Mouse (Mus musculus) heart, embryonic 10.5 days (tissue): ENCODE results near the gene Fam107a. TPM values are rescaled to one million over a fixed set of nuclear protein-coding genes. Genes with fewer than 3 reads are reported as not detected.

Experiments used
- DNase-seq: peaks from one replicate; pipeline ENCODE4 v3.0.0-alpha.2; 2017; ENCODE audit warnings: low spot score
- H3K27ac ChIP-seq: fragments of 300-500 bp; sonication (generic); 2 replicates; pipeline ENCODE4 v1.5.1; 2016; ENCODE audit warnings: mild to moderate bottlenecking
- H3K27me3 ChIP-seq: fragments of 300-500 bp; sonication (generic); 2 replicates; pipeline ENCODE4 v1.6.1; 2016; ENCODE audit warnings: mild to moderate bottlenecking; ENCODE audit not compliant: poor library complexity, insufficient read depth, severe bottlenecking
- H3K36me3 ChIP-seq: fragments of 300-500 bp; sonication (generic); 2 replicates; pipeline ENCODE4 v1.6.1; 2016; ENCODE audit warnings: mild to moderate bottlenecking, moderate library complexity
- H3K4me1 ChIP-seq: fragments of 300-500 bp; sonication (generic); 2 replicates; pipeline ENCODE4 v1.6.1; 2016; ENCODE audit warnings: mild to moderate bottlenecking
- H3K4me3 ChIP-seq: fragments of 300-500 bp; sonication (generic); 2 replicates; pipeline ENCODE4 v1.5.1; 2016; ENCODE audit warnings: mild to moderate bottlenecking, moderate library complexity
- H3K9me3 ChIP-seq: fragments of 300-500 bp; sonication (generic); 2 replicates; pipeline ENCODE4 v1.6.1; 2016; ENCODE audit warnings: mild to moderate bottlenecking, moderate library complexity
- WGBS: fragments of 180-500 bp; shearing (Covaris S2); methylation state at CpG from one replicate; pipeline ENCODE4 v1.1.7; 2016; 5-methylcytosine and 5-hydroxymethylcytosine counted together
- polyA plus RNA-seq: library from polyadenylated mRNA; unstranded; fragments of >200 nt; fragmentation: Nextera tagmentation; extraction: Ambion mirVana; gene quantifications from 2 replicates; pipeline ENCODE4 v1.2.1, GENCODE M21; 2016

Gene Fam107a
- 0.18 and 0.35 TPM in 2 replicates for polyA plus RNA-seq

- 9% methylated on average over 41 of the region's 41 CpGs for WGBS
- no peak for DNase-seq
These were observed at the start of gene Fam107a for GRCm38 (mm10) chr14:8317194-8318097. Gene Fam107a, minus strand, starts transcription at chr14:8318023.

GRCm38 (mm10) chr14:8367121-8367520 lies 49.3 kb upstream of the Fam107a start:
- Histone ChIP-seq H3K9me3 (no peaks in the 10 kb centered on the region), H3K4me3 (no peak overlapping the region), H3K27me3 (no peaks in the 10 kb centered on the region), H3K36me3 (no peaks in the 10 kb centered on the region), H3K27ac (no peak overlapping the region), H3K4me1 (peaks cover 27% of the 10 kb centered on the region; the same call in 1 of the 2 replicates)
- DNase-seq = no peak
- 7% methylated on average over 1 of the region's 1 CpGs for WGBS

More at GRCm38 (mm10) chr14:8317194-8318097, at the start of gene Fam107a:
- Histone ChIP-seq H3K27ac (no peak within 1 kb of the TSS), H3K36me3 (no peaks in the 10 kb centered on the region), H3K4me1 (peaks cover 14% of the 10 kb centered on the region), H3K9me3 (no peaks in the 10 kb centered on the region), H3K4me3 (peak within 1 kb of the TSS; percentile 43), H3K27me3 (peaks cover 53% of the 10 kb centered on the region)

GRCm38 (mm10) chr14:8365833-8366232 lies 48.0 kb upstream of the Fam107a start:
- peaks cover 27% of the 10 kb centered on the region; the same call in 1 of the 2 replicates for H3K4me1 ChIP-seq
- no peaks in the 10 kb centered on the region for H3K9me3 ChIP-seq
- H3K27ac ChIP-seq = no peak overlapping the region
- no peak for DNase-seq
- 76% methylated on average over 6 of the region's 6 CpGs for WGBS
- H3K36me3 ChIP-seq = no peaks in the 10 kb centered on the region
- no peaks in the 10 kb centered on the region for H3K27me3 ChIP-seq
- H3K4me3 ChIP-seq = no peak overlapping the region

DNA sequence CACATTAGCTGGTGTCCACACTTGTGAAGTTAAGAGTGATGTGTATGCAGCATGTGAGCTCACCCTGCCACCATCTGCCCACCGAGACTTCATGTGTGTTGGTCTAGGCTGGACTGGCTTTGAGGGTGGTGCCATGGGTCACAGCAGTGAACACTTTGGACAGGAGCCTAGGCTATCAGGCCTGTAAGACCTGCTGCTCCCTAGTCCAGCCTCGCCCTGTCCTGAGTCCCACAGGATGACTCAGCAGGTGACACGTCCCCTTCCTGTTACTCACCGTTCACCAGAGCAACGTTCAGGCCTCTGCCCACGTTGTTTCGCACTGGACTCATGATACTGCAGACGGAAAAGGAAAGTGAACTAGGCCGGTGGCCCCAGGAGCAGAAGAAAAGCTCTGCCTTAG lies 39.0 kb upstream of the Fam107a start:
- no peak overlapping the region for H3K4me3 ChIP-seq
- H3K27ac ChIP-seq = peak overlapping the region; percentile 29; the same call in 1 of the 2 replicates
- H3K27me3 ChIP-seq = no peaks in the 10 kb centered on the region
- H3K4me1 ChIP-seq = no peaks in the 10 kb centered on the region
- DNase-seq = no peak
- WGBS = 73% methylated on average over 9 of the region's 9 CpGs
- H3K36me3 ChIP-seq = no peaks in the 10 kb centered on the region
- H3K9me3 ChIP-seq = no peaks in the 10 kb centered on the region

DNA sequence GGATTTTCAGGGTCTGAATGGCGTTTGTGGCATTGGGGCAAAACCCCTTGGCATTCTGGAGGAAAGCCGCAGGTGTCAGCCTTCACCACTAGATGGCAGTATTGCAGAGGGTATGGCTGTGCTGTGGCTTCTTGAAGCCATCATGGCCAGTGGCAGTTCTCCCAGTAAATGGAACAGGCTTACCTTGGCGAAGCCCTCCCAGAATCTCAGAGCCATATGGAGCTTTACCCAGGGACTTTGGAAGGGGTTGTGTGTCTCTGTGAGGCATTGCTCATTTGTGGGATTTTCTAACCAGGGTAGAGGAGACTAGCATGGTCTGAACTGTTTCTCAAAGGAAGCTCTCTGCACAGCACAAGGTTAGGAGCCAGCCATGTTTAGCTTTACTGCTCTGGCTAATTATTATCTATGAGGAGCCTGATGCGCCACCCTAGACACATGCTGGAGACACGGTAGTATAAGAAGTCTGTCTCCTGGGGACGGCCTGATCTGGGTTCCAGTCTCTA lies 38.2 kb upstream of the Fam107a start:
- H3K9me3 ChIP-seq = no peaks in the 10 kb centered on the region
- peak; percentile 86 for DNase-seq
- H3K4me3 ChIP-seq = no peak overlapping the region
- no peaks in the 10 kb centered on the region for H3K36me3 ChIP-seq
- no peaks in the 10 kb centered on the region for H3K4me1 ChIP-seq
- H3K27me3 ChIP-seq = no peaks in the 10 kb centered on the region
- H3K27ac ChIP-seq = no peak overlapping the region
- 41% methylated on average over 6 of the region's 6 CpGs for WGBS

DNA sequence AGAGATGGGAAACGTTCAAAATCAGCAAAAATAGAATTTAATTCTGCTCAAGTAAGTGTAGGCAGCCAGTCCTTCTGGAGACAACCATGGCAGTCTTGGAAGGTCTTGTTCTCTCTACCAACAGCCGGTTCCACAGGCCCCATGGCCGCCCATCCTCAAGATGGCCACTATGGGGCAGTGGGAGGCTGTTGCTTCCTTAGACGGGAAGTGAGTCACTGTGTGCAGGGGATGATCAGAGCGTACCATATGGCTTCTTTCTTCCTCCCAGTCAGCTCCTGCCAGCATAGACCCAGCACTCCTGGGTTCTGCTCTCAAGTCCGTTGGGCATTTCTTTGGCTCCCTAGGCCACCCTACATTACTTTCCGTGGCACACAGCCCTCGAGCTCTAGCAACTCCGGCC lies 31.1 kb upstream of the Fam107a start:
- no peak overlapping the region for H3K4me3 ChIP-seq
- H3K9me3 ChIP-seq = no peaks in the 10 kb centered on the region
- H3K36me3 ChIP-seq = no peaks in the 10 kb centered on the region
- H3K27ac ChIP-seq = no peak overlapping the region
- DNase-seq = no peak
- WGBS = 66% methylated on average over 9 of the region's 9 CpGs
- H3K27me3 ChIP-seq = 0 out of 2 replicates have a peak, but pooled peaks cover 2% of the 10 kb centered on the region
- no peaks in the 10 kb centered on the region for H3K4me1 ChIP-seq

DNA sequence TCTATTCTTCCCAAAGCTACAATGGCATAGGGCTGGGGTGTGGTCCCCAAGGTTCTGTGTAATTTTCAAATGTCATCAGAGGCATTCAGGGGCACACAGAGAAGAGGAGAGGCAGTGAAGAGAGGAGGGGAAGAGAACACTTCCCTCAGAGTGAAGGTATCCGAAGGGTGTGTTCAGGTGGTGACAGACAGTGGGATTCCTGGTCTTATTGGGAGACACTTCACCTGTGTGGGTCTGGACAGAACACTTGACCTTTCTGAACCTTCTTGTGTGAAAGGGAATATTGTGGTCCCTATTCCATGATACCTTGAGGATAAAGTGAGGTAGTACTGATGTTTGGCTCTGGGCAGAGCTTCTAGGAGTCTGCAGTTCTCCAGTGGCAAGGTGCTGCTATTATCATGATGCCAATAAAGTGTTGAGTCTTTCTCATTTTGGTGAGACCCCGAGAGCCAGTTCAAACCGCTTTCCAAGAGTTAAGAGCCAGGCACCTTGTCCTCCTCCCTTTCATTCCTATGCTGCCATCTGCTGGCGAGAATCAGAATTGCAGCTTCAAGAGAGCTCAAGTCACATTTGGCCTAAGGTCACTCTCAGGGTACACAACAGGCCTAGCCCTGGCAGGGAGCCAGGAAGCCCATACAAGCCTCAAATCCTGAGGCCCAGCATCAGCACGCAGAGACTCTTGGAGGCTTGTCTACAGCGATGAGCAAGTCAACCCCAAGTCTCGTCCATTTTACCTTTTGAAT lies 28.6 kb upstream of the Fam107a start:
- Histone ChIP-seq H3K4me3 (no peak overlapping the region), H3K9me3 (no peaks in the 10 kb centered on the region), H3K4me1 (no peaks in the 10 kb centered on the region), H3K27me3 (0 out of 2 replicates have a peak, but pooled peaks cover 6% of the 10 kb centered on the region), H3K27ac (no peak overlapping the region), H3K36me3 (no peaks in the 10 kb centered on the region)
- WGBS = 16% methylated on average over 7 of the region's 7 CpGs
- peak; percentile 87 for DNase-seq

GRCm38 (mm10) chr14:8345566-8345965 lies 27.7 kb upstream of the Fam107a start:
- 71% methylated on average over 4 of the region's 4 CpGs for WGBS
- DNase-seq = no peak
- H3K36me3 ChIP-seq = no peaks in the 10 kb centered on the region

DNA sequence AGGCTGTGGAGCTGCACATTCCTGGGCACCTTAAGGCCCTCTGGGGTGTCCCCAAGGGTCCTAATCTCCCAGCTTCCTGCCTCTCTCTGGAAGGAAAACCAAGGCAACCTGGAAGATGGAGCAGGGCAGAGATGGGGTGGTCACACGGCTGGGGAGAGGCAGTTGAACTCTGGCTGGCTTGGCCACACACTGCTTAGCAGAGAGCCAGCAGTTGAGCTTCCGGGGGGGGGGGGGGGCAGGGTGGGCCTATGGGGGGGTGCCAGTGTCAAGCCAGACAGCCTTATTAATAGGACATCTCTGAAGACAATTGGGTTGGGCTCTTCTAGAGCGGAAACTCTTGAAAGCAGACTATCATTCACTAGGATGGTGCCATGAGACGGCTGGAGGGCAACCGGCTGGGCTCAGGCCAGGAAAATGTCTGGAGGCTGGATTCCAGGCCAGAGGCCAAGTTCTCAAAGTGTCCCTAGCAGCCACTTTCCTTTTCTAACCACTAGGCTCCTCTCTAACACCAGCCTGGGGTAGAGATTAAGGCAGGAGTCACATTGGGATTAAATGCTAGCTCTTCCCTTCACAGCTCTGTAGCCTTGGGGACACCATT lies 24.8 kb upstream of the Fam107a start:
- Histone ChIP-seq H3K4me3 (no peak overlapping the region), H3K9me3 (no peaks in the 10 kb centered on the region), H3K27ac (no peak overlapping the region), H3K27me3 (peaks cover 6% of the 10 kb centered on the region; the same call in 1 of the 2 replicates), H3K4me1 (no peaks in the 10 kb centered on the region), H3K36me3 (no peaks in the 10 kb centered on the region)
- no peak for DNase-seq
- WGBS = 75% methylated on average over 5 of the region's 5 CpGs

More at GRCm38 (mm10) chr14:8345566-8345965, 27.7 kb upstream of the Fam107a start:
- Histone ChIP-seq H3K4me1 (no peaks in the 10 kb centered on the region), H3K27ac (no peak overlapping the region), H3K4me3 (no peak overlapping the region), H3K27me3 (peaks cover 6% of the 10 kb centered on the region; the same call in 1 of the 2 replicates), H3K9me3 (no peaks in the 10 kb centered on the region)

DNA sequence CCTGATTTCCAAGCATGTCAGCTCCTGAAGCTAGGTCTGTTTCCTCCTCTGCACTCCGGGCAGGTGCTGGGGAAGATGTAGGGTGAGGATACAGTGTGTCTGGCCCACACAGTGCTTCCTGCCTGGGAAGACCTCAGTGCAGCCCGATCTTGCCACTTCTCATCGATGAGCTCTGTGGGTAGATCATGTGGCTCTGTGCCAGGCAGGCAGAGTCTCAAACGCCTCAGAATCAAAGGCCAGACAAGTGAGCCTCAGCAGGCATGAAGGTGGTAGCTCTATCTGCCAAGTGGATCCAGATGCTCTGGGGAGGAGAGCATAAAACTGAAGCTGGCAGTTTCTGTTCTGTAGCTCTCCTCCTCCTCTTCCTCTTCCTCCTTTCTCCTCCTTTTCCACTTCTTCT lies 22.4 kb upstream of the Fam107a start:
- Histone ChIP-seq H3K9me3 (no peaks in the 10 kb centered on the region), H3K27ac (no peak overlapping the region), H3K27me3 (peaks cover 6% of the 10 kb centered on the region; the same call in 1 of the 2 replicates), H3K4me3 (no peak overlapping the region), H3K4me1 (no peaks in the 10 kb centered on the region), H3K36me3 (no peaks in the 10 kb centered on the region)
- DNase-seq = no peak
- WGBS = 74% methylated on average over 4 of the region's 4 CpGs

DNA sequence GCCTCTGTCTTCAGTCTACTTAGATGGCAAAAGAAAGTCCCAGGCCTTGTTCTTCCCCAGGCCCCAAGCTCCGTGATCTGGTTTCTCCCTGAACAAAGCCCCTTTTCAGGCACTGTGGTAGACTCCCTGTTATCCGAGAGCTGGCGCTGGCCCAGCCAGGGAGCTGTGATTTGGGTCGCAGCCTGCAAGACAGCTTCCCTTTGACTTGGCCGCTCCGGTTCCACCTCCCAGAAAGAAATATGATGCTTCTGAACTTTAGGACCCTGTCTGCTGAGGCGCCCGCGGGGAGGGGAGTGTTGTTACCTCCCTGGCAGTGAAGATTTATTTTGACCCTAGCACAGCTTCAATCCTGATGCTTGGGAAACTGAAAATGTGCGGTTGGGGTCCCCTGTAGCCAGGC lies 18.1 kb upstream of the Fam107a start:
- Histone ChIP-seq H3K27me3 (no peaks in the 10 kb centered on the region; the same call in 1 of the 2 replicates), H3K4me3 (no peak overlapping the region), H3K9me3 (no peaks in the 10 kb centered on the region), H3K27ac (peak overlapping the region; percentile 50; the same call in 1 of the 2 replicates), H3K36me3 (no peaks in the 10 kb centered on the region), H3K4me1 (no peaks in the 10 kb centered on the region)
- 53% methylated on average over 10 of the region's 10 CpGs for WGBS
- DNase-seq = no peak

- H3K4me1 ChIP-seq = no peaks in the 10 kb centered on the region
- 84% methylated on average over 3 of the region's 3 CpGs for WGBS
- H3K27me3 ChIP-seq = no peaks in the 10 kb centered on the region
- no peak overlapping the region for H3K4me3 ChIP-seq
- H3K9me3 ChIP-seq = no peaks in the 10 kb centered on the region
- DNase-seq = no peak
- no peak overlapping the region for H3K27ac ChIP-seq
- H3K36me3 ChIP-seq = no peaks in the 10 kb centered on the region
These were observed 16.7 kb upstream of the Fam107a start for GRCm38 (mm10) chr14:8334511-8334910.
